Mouse (Mus musculus) cerebellum, adult 2 months (tissue): ENCODE results near the gene Sfrp5.

Source experiments
- CTCF ChIP-seq: fragments of 200-500 bp; IDR thresholded peaks from 2 replicates; pipeline ENCODE4 v1.5.1; 2011; ENCODE audit warnings: low read depth, mild to moderate bottlenecking, control low read depth, low read length, moderate library complexity, borderline replicate concordance; ENCODE audit not compliant: insufficient read depth
- POLR2A ChIP-seq: fragments of 200-500 bp; IDR thresholded peaks from 2 replicates; pipeline ENCODE4 v1.6.1; 2011; ENCODE audit warnings: low read length, control low read depth, borderline replicate concordance; ENCODE audit not compliant: insufficient read depth

DNA sequence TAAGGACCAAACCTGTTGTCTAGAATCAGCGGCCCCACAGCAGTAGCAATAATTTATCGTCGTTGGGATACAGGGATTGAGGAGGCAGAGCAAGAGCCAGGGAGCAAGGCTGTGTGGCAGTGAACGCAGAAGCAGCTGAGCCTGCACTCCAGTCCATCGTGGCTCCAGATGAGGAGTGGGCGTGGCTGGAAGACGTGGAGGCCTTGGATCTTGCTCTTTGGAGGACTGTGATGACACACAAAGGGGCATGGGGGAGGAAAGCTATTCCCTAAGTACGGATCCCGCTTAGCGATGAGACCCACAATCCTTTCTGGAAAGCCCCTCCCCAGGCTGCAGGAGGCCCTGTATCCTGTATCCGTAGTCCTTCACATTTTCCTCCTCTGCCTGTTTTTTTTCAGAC is 4.0 kb downstream of the Sfrp5 start:
- no peak for TF ChIP-seq CTCF
- TF ChIP-seq POLR2A, result no peak
